Mouse (Mus musculus): ENCODE measurements around the gene Soat1. TPM values are rescaled to one million over a fixed set of nuclear protein-coding genes. Genes with fewer than 3 reads are reported as not detected.

Gene Soat1
- polyA plus RNA-seq, 1 experiment from 2014 or later = 43.9 TPM

- 88% methylated on average over 3 of the region's 3 CpGs for WGBS (ENCODE audit: insufficient replicate concordance)
- no peak overlapping the region for H3K27ac ChIP-seq (ENCODE audit: low read depth)
- no peak overlapping the region for H3K4me2 ChIP-seq (ENCODE audit: low read depth, low read length)
- no peak for TF ChIP-seq EP300 (IDR thresholded peaks at IDR 0.05; ENCODE audit: low read depth)
- peak; percentile 7; the same call in 1 of the 2 replicates for TF ChIP-seq CTCF (IDR thresholded peaks at IDR 0.05; ENCODE audit: low read depth)
- H3K4me1 ChIP-seq (ENCODE audit: insufficient read depth) = 0 out of 2 replicates have a peak, but pooled peaks cover 3% of the 10 kb centered on the region
- H3K36me3 ChIP-seq (replicated peaks; ENCODE audit: insufficient read depth, low read length) = no peaks in the 10 kb centered on the region
- H3K4me3 ChIP-seq (ENCODE audit: low read depth, low read length) = no peak overlapping the region
- H3K9ac ChIP-seq (replicated peaks) = no peak overlapping the region
- DNase-seq (no peak), ATAC-seq (no peak)
- H3K9me3 ChIP-seq (ENCODE audit: low read length) = no peaks in the 10 kb centered on the region
- no peaks in the 10 kb centered on the region for H3K27me3 ChIP-seq (ENCODE audit: insufficient read depth, low read length)
Observed at GRCm38 (mm10) chr1:156481826-156482225, 7.7 kb upstream of the Soat1 start.

- H3K9me3 ChIP-seq (ENCODE audit: low read length) = no peaks in the 10 kb centered on the region
- ATAC-seq (no peak), DNase-seq (no peak)
- H3K4me1 ChIP-seq (ENCODE audit: insufficient read depth) = peaks cover 9% of the 10 kb centered on the region; the same call in 1 of the 2 replicates
- H3K4me2 ChIP-seq (ENCODE audit: low read depth, low read length) = no peak overlapping the region
- no peaks in the 10 kb centered on the region for H3K36me3 ChIP-seq (replicated peaks; ENCODE audit: insufficient read depth, low read length)
- no peak overlapping the region for H3K9ac ChIP-seq (replicated peaks)
- WGBS (ENCODE audit: insufficient replicate concordance) = 67% methylated on average over 7 of the region's 7 CpGs
- TF ChIP-seq CTCF (IDR thresholded peaks at IDR 0.05; ENCODE audit: low read depth) = no peak
- TF ChIP-seq EP300 (IDR thresholded peaks at IDR 0.05; ENCODE audit: low read depth) = no peak
- no peak overlapping the region for H3K4me3 ChIP-seq (ENCODE audit: low read depth, low read length)
- H3K27me3 ChIP-seq (ENCODE audit: insufficient read depth, low read length) = no peaks in the 10 kb centered on the region
- no peak overlapping the region for H3K27ac ChIP-seq (ENCODE audit: low read depth)
Observed at GRCm38 (mm10) chr1:156476535-156476934, 2.4 kb upstream of the Soat1 start.

DNA sequence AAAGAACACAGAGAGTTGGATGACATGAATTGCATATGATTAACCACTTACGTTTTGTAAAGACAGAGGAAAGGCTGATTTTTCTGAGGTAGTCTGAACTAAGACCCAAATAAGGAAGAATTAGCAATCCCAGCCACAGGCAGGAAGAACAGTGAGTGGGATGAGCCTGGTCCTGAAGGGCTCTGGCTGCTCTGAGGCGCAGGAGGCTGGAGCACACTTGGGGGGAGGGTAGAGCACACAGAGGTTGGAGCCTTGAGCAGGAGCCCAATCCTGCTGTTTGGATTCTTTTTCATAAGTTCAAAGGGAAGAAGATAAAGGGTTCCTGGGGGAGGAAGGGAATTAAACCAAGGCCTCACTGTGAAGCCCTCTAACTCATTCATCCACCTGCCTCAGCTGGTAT, 1.9 kb upstream of the Soat1 start:
- TF ChIP-seq EP300 (IDR thresholded peaks at IDR 0.05; ENCODE audit: low read depth) = no peak
- no peak for TF ChIP-seq CTCF (IDR thresholded peaks at IDR 0.05; ENCODE audit: low read depth)
- Histone ChIP-seq H3K9ac (replicated peaks) (no peak overlapping the region), H3K9me3 (ENCODE audit: low read length) (no peaks in the 10 kb centered on the region), H3K27ac (ENCODE audit: low read depth) (no peak overlapping the region), H3K36me3 (replicated peaks; ENCODE audit: insufficient read depth, low read length) (no peaks in the 10 kb centered on the region), H3K4me3 (ENCODE audit: low read depth, low read length) (no peak overlapping the region), H3K4me1 (ENCODE audit: insufficient read depth) (peaks cover 9% of the 10 kb centered on the region; the same call in 1 of the 2 replicates), H3K4me2 (ENCODE audit: low read depth, low read length) (no peak overlapping the region), H3K27me3 (ENCODE audit: insufficient read depth, low read length) (no peaks in the 10 kb centered on the region)
- DNase-seq = no peak
- ATAC-seq = no peak
- 69% methylated on average over 2 of the region's 2 CpGs for WGBS (ENCODE audit: insufficient replicate concordance)

DNA sequence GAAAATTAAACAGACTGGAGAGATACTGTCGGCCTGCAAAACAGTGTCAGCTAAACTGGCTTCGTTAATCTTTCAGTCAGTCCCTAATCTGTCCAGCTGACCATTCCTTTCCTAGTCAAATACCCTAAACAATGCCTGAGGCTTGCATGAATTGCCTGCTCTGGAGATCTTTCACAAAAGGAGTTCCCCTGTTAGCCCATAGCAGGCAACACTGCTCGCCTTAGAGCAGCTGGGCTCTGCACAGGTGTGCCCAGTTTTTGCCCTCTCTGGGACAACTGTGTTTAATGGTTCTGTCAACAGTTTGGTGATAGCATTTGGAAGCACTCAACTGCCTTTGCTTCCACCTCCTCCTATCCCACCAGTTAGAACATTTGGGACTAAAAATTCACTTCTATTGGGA, 723 bp upstream of the Soat1 start:
- Histone ChIP-seq H3K27me3 (ENCODE audit: insufficient read depth, low read length) (no peaks in the 10 kb centered on the region), H3K4me1 (ENCODE audit: insufficient read depth) (peaks cover 16% of the 10 kb centered on the region; the same call in 1 of the 2 replicates), H3K4me3 (ENCODE audit: low read depth, low read length) (no peak overlapping the region), H3K9ac (replicated peaks) (no peak overlapping the region), H3K27ac (ENCODE audit: low read depth) (no peak overlapping the region), H3K9me3 (ENCODE audit: low read length) (no peaks in the 10 kb centered on the region), H3K36me3 (replicated peaks; ENCODE audit: insufficient read depth, low read length) (no peaks in the 10 kb centered on the region), H3K4me2 (ENCODE audit: low read depth, low read length) (no peak overlapping the region)
- 69% methylated on average over 3 of the region's 3 CpGs for WGBS (ENCODE audit: insufficient replicate concordance)
- no peak for DNase-seq
- no peak for ATAC-seq
- TF ChIP-seq EP300 (IDR thresholded peaks at IDR 0.05; ENCODE audit: low read depth) (no peak), CTCF (IDR thresholded peaks at IDR 0.05; ENCODE audit: low read depth) (no peak)

- peak overlapping the region; percentile 90 for H3K27ac ChIP-seq (ENCODE audit: low read depth)
- no peaks in the 10 kb centered on the region for H3K27me3 ChIP-seq (ENCODE audit: insufficient read depth, low read length)
- H3K4me1 ChIP-seq (ENCODE audit: insufficient read depth) = peaks cover 31% of the 10 kb centered on the region
- ATAC-seq (no peak), DNase-seq (no peak)
- peak overlapping the region; percentile 55 for H3K9ac ChIP-seq (replicated peaks)
- H3K4me3 ChIP-seq (ENCODE audit: low read depth, low read length) = peak overlapping the region; percentile 80
- H3K36me3 ChIP-seq (replicated peaks; ENCODE audit: insufficient read depth, low read length) = no peaks in the 10 kb centered on the region
- WGBS (ENCODE audit: insufficient replicate concordance) = 12% methylated on average over 11 of the region's 11 CpGs
- no peaks in the 10 kb centered on the region for H3K9me3 ChIP-seq (ENCODE audit: low read length)
- no peak for TF ChIP-seq EP300 (IDR thresholded peaks at IDR 0.05; ENCODE audit: low read depth)
- TF ChIP-seq CTCF (IDR thresholded peaks at IDR 0.05; ENCODE audit: low read depth) = no peak
- H3K4me2 ChIP-seq (ENCODE audit: low read depth, low read length) = peak overlapping the region; percentile 81
Observed at GRCm38 (mm10) chr1:156473003-156473402, 1.1 kb downstream of the Soat1 start.

DNA sequence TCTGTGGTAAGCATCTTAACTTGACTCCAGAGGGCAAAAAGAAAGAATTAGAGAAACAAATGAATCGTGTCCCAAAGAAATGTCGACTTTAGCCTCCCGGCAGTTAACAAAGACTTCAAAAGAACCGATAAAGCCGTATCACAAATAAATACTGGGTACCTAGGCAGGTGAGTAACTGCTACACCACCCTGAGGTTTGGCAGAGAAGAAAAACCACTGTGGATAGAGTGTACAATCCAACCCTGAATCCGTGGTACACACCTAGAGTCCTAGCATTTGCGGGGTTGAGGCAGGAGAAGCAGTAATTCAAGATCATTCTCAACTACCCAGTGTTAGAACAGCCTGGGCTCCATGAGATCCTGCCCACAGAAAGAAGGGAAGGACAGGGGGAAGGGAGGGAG, 2.2 kb downstream of the Soat1 start:
- peak overlapping the region; percentile 80 for H3K4me3 ChIP-seq (ENCODE audit: low read depth, low read length)
- H3K4me2 ChIP-seq (ENCODE audit: low read depth, low read length) = peak overlapping the region; percentile 81
- no peak for ATAC-seq
- H3K27ac ChIP-seq (ENCODE audit: low read depth) = peak overlapping the region; percentile 90
- H3K4me1 ChIP-seq (ENCODE audit: insufficient read depth) = peaks cover 31% of the 10 kb centered on the region
- TF ChIP-seq CTCF (IDR thresholded peaks at IDR 0.05; ENCODE audit: low read depth) (no peak), EP300 (IDR thresholded peaks at IDR 0.05; ENCODE audit: low read depth) (no peak)
- WGBS (ENCODE audit: insufficient replicate concordance) = 66% methylated on average over 7 of the region's 7 CpGs
- no peaks in the 10 kb centered on the region for H3K9me3 ChIP-seq (ENCODE audit: low read length)
- DNase-seq = no peak
- H3K36me3 ChIP-seq (replicated peaks; ENCODE audit: insufficient read depth, low read length) = no peaks in the 10 kb centered on the region
- H3K27me3 ChIP-seq (ENCODE audit: insufficient read depth, low read length) = no peaks in the 10 kb centered on the region
- 0 out of 2 replicates have a peak overlapping the region, but pooled peaks have one; percentile 35 for H3K9ac ChIP-seq (replicated peaks)

Measured in liver, postnatal 0 days (tissue).